Mouse (Mus musculus) kidney, postnatal 14 days (tissue): Measurements from ENCODE around the gene 1700066M21Rik.
A peak's percentile ranks its signal among the peaks of the same experiment; 100 is the strongest.

Source experiments
- DNase-seq: peaks from one replicate; pipeline ENCODE4 v3.0.0; 2022; ENCODE audit warnings: mixed read lengths

1700066M21Rik gene

GRCm38 (mm10) chr1:57394051-57394450 is 16.6 kb downstream of the 1700066M21Rik start:
- peak; percentile 44 for DNase-seq

- no peak for DNase-seq
These were observed 22.9 kb downstream of the 1700066M21Rik start for GRCm38 (mm10) chr1:57400321-57400720.

- DNase-seq: no peak
These were observed 23.5 kb downstream of the 1700066M21Rik start for GRCm38 (mm10) chr1:57400877-57401276.

GRCm38 (mm10) chr1:57402116-57402515 is 24.7 kb downstream of the 1700066M21Rik start:
- DNase-seq: no peak

GRCm38 (mm10) chr1:57406187-57407151 is 29.0 kb downstream of the 1700066M21Rik start, which contains the start of the genes Maip1 and Tyw5:
Gene Maip1, plus strand, starts transcription at chr1:57406328.
Gene Tyw5, minus strand, starts transcription at chr1:57407101.
- DNase-seq: peak; percentile 88

- DNase-seq: no peak
These were observed 31.6 kb downstream of the 1700066M21Rik start for GRCm38 (mm10) chr1:57408994-57409393.

GRCm38 (mm10) chr1:57413397-57413796 is 36.0 kb downstream of the 1700066M21Rik start:
- DNase-seq: no peak

GRCm38 (mm10) chr1:57423696-57424095 is 46.3 kb downstream of the 1700066M21Rik start:
- DNase-seq: peak; percentile 27

- peak; percentile 90 for DNase-seq
These were observed 51.2 kb downstream of the 1700066M21Rik start for GRCm38 (mm10) chr1:57428368-57429308.

GRCm38 (mm10) chr1:57429786-57430483 is 52.5 kb downstream of the 1700066M21Rik start:
- peak; percentile 52 for DNase-seq

GRCm38 (mm10) chr1:57433141-57433540 is 55.7 kb downstream of the 1700066M21Rik start:
- DNase-seq: no peak
